Mouse (Mus musculus) E14TG2a.4 (cell line): Measurements from ENCODE around the gene March6.

ENCODE experiments used
- CTCF ChIP-seq: conservative IDR thresholded peaks from 2 replicates; pipeline ENCODE4 v1.5.1; 2014; ENCODE audit warnings: low read length
- POU5F1 ChIP-seq: IDR thresholded peaks from 2 replicates; pipeline ENCODE4 v1.6.1; 2014; ENCODE audit warnings: low read length, borderline replicate concordance

- TF ChIP-seq POU5F1 (no peak), CTCF (no peak)
Observed at GRCm38 (mm10) chr15:31469497-31469896, 61.4 kb downstream of the March6 start.
